7 mouse cellular contexts compared by ENCODE assay signal in genomic region chr4:146483571-146484280, GRCm38 (mm10). TPM values are rescaled to one million over a fixed set of nuclear protein-coding genes. Genes with fewer than 3 reads are reported as not detected.
DNase-seq lines count a peak whose midpoint lies in the region; ATAC-seq and TF ChIP-seq lines count a peak whose summit lies in the region.
"Not testable (repeated sequence)": the region's sequence is repeated elsewhere in the genome, so short reads cannot be mapped to it uniquely, and the experiment has no call there.

No protein-coding gene starts in this region.

- ATAC-seq in forebrain, embryonic 14.5 days = peak; percentile 36; the same call in 1 of the 2 replicates
- ATAC-seq in heart, embryonic 16.5 days (replicated peaks; ENCODE audit: extremely low read depth, insufficient read depth, low FRiP score) = peak; percentile 14; the same call in 1 of the 2 replicates
- peak; percentile 35 for ATAC-seq in intestine, postnatal 0 days
- ATAC-seq in liver, embryonic 11.5 days (replicated peaks; ENCODE audit: low FRiP score) = peak; percentile 50
- ATAC-seq in megakaryocyte-erythroid progenitor cell, adult 5-6 weeks (replicated peaks; ENCODE audit: low FRiP score, low TSS enrichment, poor library complexity, severe bottlenecking) = peak; percentile 57
- ATAC-seq in neural tube, embryonic 15.5 days (ENCODE audit: low FRiP score) = 0 out of 2 replicates have a peak, but pooled peaks have one; percentile 58

- TF ChIP-seq POLR2A in bone marrow macrophage, adult 2 months (IDR thresholded peaks at IDR 0.05; ENCODE audit: borderline replicate concordance, low read depth, low read length) = not testable (repeated sequence)

- DNase-seq in forebrain, embryonic 14.5 days (ENCODE audit: low spot score) = not testable (repeated sequence)
- peak; percentile 35 for DNase-seq in liver, embryonic 11.5 days (ENCODE audit: low spot score)

- not testable (repeated sequence) for H3K27ac ChIP-seq in bone marrow macrophage, adult 2 months (ENCODE audit: insufficient read depth, low read depth, low read length); forebrain, embryonic 14.5 days (ENCODE audit: low read depth, low read length); heart, embryonic 16.5 days (ENCODE audit: low read length); intestine, postnatal 0 days (ENCODE audit: low read depth, low read length); liver, embryonic 11.5 days (ENCODE audit: low read depth, low read length); neural tube, embryonic 15.5 days (replicated peaks)

- 74% methylated on average over 13 of the region's 13 CpGs for WGBS in forebrain, embryonic 14.5 days
- 64% methylated on average over 13 of the region's 13 CpGs for WGBS in heart, embryonic 16.5 days
- WGBS in intestine, postnatal 0 days = 72% methylated on average over 13 of the region's 13 CpGs
- WGBS in liver, embryonic 11.5 days = 67% methylated on average over 13 of the region's 13 CpGs
- 75% methylated on average over 13 of the region's 13 CpGs for WGBS in neural tube, embryonic 15.5 days

- TF ChIP-seq CTCF in bone marrow macrophage, adult 2 months (IDR thresholded peaks at IDR 0.05; ENCODE audit: low read depth, low read length) = peak; percentile 41; the same call in 1 of the 2 replicates
- TF ChIP-seq CTCF in intestine, postnatal 0 days (IDR thresholded peaks at IDR 0.05; ENCODE audit: low read depth) = peak; percentile 35

- not testable (repeated sequence) for H3K9ac ChIP-seq in forebrain, embryonic 14.5 days (ENCODE audit: low read length); heart, embryonic 16.5 days (ENCODE audit: low read length); intestine, postnatal 0 days (ENCODE audit: low read depth, low read length); liver, embryonic 11.5 days (ENCODE audit: low read depth, low read length); neural tube, embryonic 15.5 days (replicated peaks)

- not testable (repeated sequence) for H3K4me3 ChIP-seq in bone marrow macrophage, adult 2 months (ENCODE audit: insufficient read depth, low read length); forebrain, embryonic 14.5 days (ENCODE audit: low read depth, low read length); heart, embryonic 16.5 days (ENCODE audit: low read length); intestine, postnatal 0 days (ENCODE audit: low read depth, low read length); liver, embryonic 11.5 days (ENCODE audit: low read depth, low read length); neural tube, embryonic 15.5 days (replicated peaks)

- not testable (repeated sequence) for H3K4me2 ChIP-seq in forebrain, embryonic 14.5 days (ENCODE audit: low read length); heart, embryonic 16.5 days (ENCODE audit: low read depth, low read length); intestine, postnatal 0 days (replicated peaks; ENCODE audit: low read depth); liver, embryonic 11.5 days; neural tube, embryonic 15.5 days

- not testable (repeated sequence) for H3K4me1 ChIP-seq in bone marrow macrophage, adult 2 months (ENCODE audit: control insufficient read depth, insufficient read depth, low read length); forebrain, embryonic 14.5 days (ENCODE audit: control insufficient read depth, insufficient read depth, low read length); heart, embryonic 16.5 days (ENCODE audit: control insufficient read depth, insufficient read depth, low read length); intestine, postnatal 0 days (replicated peaks; ENCODE audit: control insufficient read depth, insufficient read depth, low read length); liver, embryonic 11.5 days (replicated peaks; ENCODE audit: control insufficient read depth, insufficient read depth, low read length); neural tube, embryonic 15.5 days

- peaks cover 60% of the 10 kb centered on the region for H3K9me3 ChIP-seq in forebrain, embryonic 14.5 days (replicated peaks; ENCODE audit: control insufficient read depth, low read length)
- peaks cover 53% of the 10 kb centered on the region for H3K9me3 ChIP-seq in heart, embryonic 16.5 days (replicated peaks; ENCODE audit: control insufficient read depth, low read length)
- peaks cover 46% of the 10 kb centered on the region for H3K9me3 ChIP-seq in intestine, postnatal 0 days (ENCODE audit: control insufficient read depth)
- peaks cover 35% of the 10 kb centered on the region for H3K9me3 ChIP-seq in liver, embryonic 11.5 days (ENCODE audit: control insufficient read depth, low read length)
- peaks cover 69% of the 10 kb centered on the region for H3K9me3 ChIP-seq in neural tube, embryonic 15.5 days (replicated peaks)

- not testable (repeated sequence) for H3K36me3 ChIP-seq in forebrain, embryonic 14.5 days (ENCODE audit: control insufficient read depth, insufficient read depth, low read length); heart, embryonic 16.5 days (ENCODE audit: control insufficient read depth, insufficient read depth); intestine, postnatal 0 days (ENCODE audit: control insufficient read depth, insufficient read depth); liver, embryonic 11.5 days (ENCODE audit: control insufficient read depth, insufficient read depth, low read length); neural tube, embryonic 15.5 days

- not testable (repeated sequence) for H3K27me3 ChIP-seq in forebrain, embryonic 14.5 days (replicated peaks; ENCODE audit: control insufficient read depth, insufficient read depth, low read length); heart, embryonic 16.5 days (ENCODE audit: control insufficient read depth, insufficient read depth, low read length); intestine, postnatal 0 days (replicated peaks; ENCODE audit: control insufficient read depth, insufficient read depth, low read length); liver, embryonic 11.5 days (replicated peaks; ENCODE audit: control insufficient read depth, insufficient read depth, low read length); neural tube, embryonic 15.5 days (replicated peaks)

RNA-seq across cellular contexts. Expression of gene Zfp981, which starts 18.1 kb away (rescaled TPM):
- polyA plus RNA-seq in bone marrow macrophage, adult 2 months (2012; ENCODE audit: insufficient read depth, insufficient read length, missing spikeins) = 0.69 TPM in 1 of 2 replicates, not detected in the other
- 0.11 and 0.15 TPM in 2 replicates for polyA plus RNA-seq in forebrain, embryonic 14.5 days (2014; fragmentation: Nextera tagmentation; extraction: Ambion mirVana)
- 0.05 and 0.11 TPM in 2 replicates for polyA plus RNA-seq in heart, embryonic 16.5 days (2015; fragmentation: Nextera tagmentation; extraction: Ambion mirVana)
- polyA plus RNA-seq in intestine, postnatal 0 days (2015; fragmentation: Nextera tagmentation; extraction: Ambion mirVana) = not detected in 2 replicates
- 0.21 and 0.31 TPM in 2 replicates for polyA plus RNA-seq in liver, embryonic 11.5 days (2014; fragmentation: Nextera tagmentation; extraction: Ambion mirVana)
- total RNA-seq in megakaryocyte-erythroid progenitor cell, adult 5-6 weeks (2014; fragmentation: Nextera tagmentation) = not detected in 2 replicates
- total RNA-seq in megakaryocyte-erythroid progenitor cell, adult 5-6 weeks (2017) = not detected in 2 replicates
- polyA plus RNA-seq in neural tube, embryonic 15.5 days (2015; fragmentation: Nextera tagmentation; extraction: Ambion mirVana) = 0.17 and 0.20 TPM in 2 replicates

RNA-seq across cellular contexts. Expression of gene Zfp992, which starts 34.9 kb away (rescaled TPM):
- 18.9 and 21.9 TPM in 2 replicates for polyA plus RNA-seq in bone marrow macrophage, adult 2 months (2012; ENCODE audit: insufficient read depth, insufficient read length, missing spikeins)
- 1.8 and 1.9 TPM in 2 replicates for polyA plus RNA-seq in forebrain, embryonic 14.5 days (2014; fragmentation: Nextera tagmentation; extraction: Ambion mirVana)
- 3.1 and 3.2 TPM in 2 replicates for polyA plus RNA-seq in heart, embryonic 16.5 days (2015; fragmentation: Nextera tagmentation; extraction: Ambion mirVana)
- 4.3 and 4.8 TPM in 2 replicates for polyA plus RNA-seq in intestine, postnatal 0 days (2015; fragmentation: Nextera tagmentation; extraction: Ambion mirVana)
- polyA plus RNA-seq in liver, embryonic 11.5 days (2014; fragmentation: Nextera tagmentation; extraction: Ambion mirVana) = 9.0 and 9.4 TPM in 2 replicates
- total RNA-seq in megakaryocyte-erythroid progenitor cell, adult 5-6 weeks (2014; fragmentation: Nextera tagmentation) = 18.9 and 19.5 TPM in 2 replicates
- total RNA-seq in megakaryocyte-erythroid progenitor cell, adult 5-6 weeks (2017) = 9.3 and 11.8 TPM in 2 replicates
- polyA plus RNA-seq in neural tube, embryonic 15.5 days (2015; fragmentation: Nextera tagmentation; extraction: Ambion mirVana) = 2.6 and 3.1 TPM in 2 replicates
